Mouse (Mus musculus): ENCODE results near the gene Zfp229.

DNA sequence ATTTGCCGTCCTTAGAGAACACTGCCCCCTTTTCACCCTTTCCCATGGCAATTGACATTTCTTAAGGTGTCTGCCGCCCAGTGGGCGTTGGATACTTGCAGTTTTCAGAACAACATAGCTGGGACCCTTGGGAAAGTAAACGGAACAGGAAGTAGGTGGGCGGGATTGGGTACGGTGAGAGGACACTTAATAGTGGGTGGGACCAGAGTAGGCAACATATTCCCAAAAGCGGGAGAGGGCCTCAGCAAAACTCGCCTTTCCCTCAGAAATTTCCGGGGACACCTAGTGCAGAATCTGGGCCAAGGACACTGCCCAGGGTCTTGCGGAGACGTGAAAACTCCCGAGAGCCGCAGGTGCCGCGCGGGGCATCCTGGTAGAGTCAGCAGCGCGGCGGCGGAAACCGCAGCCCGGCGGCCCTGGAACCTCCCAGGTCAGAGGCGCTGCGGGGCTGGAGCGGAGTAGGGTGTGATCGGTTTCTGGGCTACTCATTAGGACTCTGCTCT lies 3.0 kb downstream of the Zfp229 start:
- TF ChIP-seq CTCF (IDR thresholded peaks at IDR 0.05; ENCODE audit: borderline replicate concordance, insufficient read depth, low read length): no peak
- TF ChIP-seq POLR2A (IDR thresholded peaks at IDR 0.05; ENCODE audit: low read depth, low read length): peak; percentile 78
